Mouse (Mus musculus): ENCODE results near the gene Rasgrf2. TPM values are rescaled to one million over a fixed set of nuclear protein-coding genes. Genes with fewer than 3 reads are reported as not detected.

The Rasgrf2 gene
- polyA plus RNA-seq, 1 experiment from 2014 or later: 0.87 TPM

DNA sequence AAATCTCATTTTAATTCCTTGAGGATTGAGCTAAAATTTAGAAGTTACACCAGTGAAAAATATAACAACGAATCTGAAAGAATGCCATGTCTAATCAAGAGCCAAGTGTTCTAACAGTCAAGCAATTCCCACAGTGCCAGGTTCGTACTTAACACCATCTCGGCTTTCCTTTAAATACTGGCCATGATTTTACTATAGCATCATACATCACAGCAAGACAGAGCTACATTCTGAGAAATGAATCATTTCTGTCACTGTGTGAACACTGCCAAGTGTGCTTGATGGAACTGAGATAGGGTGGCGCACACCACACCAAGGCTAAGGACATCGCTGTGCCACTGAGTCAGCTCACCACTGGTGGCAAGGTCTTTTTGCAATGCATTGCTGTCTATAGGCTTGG lies 5.6 kb downstream of the Rasgrf2 start:
- WGBS (ENCODE audit: insufficient replicate concordance): 86% methylated on average over 5 of the region's 5 CpGs

DNA sequence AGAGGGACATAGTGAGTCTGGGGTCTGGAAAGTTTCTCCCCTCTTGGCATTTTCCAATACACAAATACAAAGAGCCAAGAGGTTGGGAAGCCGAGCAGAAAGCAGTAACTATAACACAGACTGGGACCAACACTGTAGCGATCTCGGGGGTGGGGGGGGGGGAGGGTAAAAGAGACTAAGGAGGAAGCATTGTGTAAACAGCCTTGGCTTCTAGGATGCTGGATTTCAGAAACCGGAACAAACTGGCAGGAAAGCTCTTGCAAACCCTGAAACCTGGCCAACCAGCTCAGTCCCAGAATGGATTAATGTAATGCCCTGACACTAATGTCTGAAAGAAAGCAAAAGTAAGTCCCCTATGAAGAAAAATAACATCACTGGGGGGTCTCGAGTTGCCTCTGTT lies 11.8 kb downstream of the Rasgrf2 start:
- Histone ChIP-seq H3K9me3 (replicated peaks; ENCODE audit: control insufficient read depth, low read length) (no peaks in the 10 kb centered on the region), H3K4me1 (ENCODE audit: control insufficient read depth, insufficient read depth, low read length) (no peaks in the 10 kb centered on the region), H3K27ac (ENCODE audit: low read depth, low read length) (no peak overlapping the region), H3K36me3 (ENCODE audit: control insufficient read depth, insufficient read depth, low read length) (no peaks in the 10 kb centered on the region), H3K4me3 (ENCODE audit: low read depth, low read length) (no peak overlapping the region), H3K27me3 (ENCODE audit: control insufficient read depth, insufficient read depth, low read length) (no peaks in the 10 kb centered on the region), H3K9ac (ENCODE audit: low read depth, low read length) (no peak overlapping the region), H3K4me2 (no peak overlapping the region)
- ATAC-seq (replicated peaks; ENCODE audit: insufficient number of reproducible peaks, low FRiP score, low TSS enrichment): no peak
- 52% methylated on average over 5 of the region's 5 CpGs for WGBS (ENCODE audit: insufficient replicate concordance)

More for the DNA sequence above, 5.6 kb downstream of the Rasgrf2 start:
- Histone ChIP-seq H3K9ac (ENCODE audit: low read depth, low read length) (no peak overlapping the region), H3K27ac (ENCODE audit: low read depth, low read length) (no peak overlapping the region), H3K36me3 (ENCODE audit: control insufficient read depth, insufficient read depth, low read length) (no peaks in the 10 kb centered on the region), H3K4me2 (no peak overlapping the region), H3K4me1 (ENCODE audit: control insufficient read depth, insufficient read depth, low read length) (no peaks in the 10 kb centered on the region), H3K9me3 (replicated peaks; ENCODE audit: control insufficient read depth, low read length) (no peaks in the 10 kb centered on the region), H3K4me3 (ENCODE audit: low read depth, low read length) (no peak overlapping the region), H3K27me3 (ENCODE audit: control insufficient read depth, insufficient read depth, low read length) (peaks cover 1% of the 10 kb centered on the region; the same call in 1 of the 2 replicates)
- ATAC-seq (replicated peaks; ENCODE audit: insufficient number of reproducible peaks, low FRiP score, low TSS enrichment): no peak

DNA sequence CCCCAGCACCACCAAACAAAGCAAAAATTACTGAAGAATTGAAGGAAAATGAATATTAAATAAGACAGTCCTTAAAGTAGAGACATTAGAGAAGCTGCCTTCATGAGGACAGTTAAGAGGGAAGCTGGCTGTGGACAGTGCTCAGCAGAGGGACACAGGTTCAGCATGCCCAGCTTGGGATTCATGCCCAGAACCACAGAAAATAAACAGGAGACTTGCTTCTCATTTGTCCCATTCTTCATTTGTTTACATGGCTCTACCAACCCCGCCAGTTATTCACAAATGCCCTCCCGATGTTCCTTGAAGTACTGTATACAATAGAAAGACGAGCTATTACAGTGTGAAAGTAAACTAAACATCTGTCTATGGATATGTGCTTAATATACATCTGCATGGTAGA lies 17.4 kb downstream of the Rasgrf2 start:
- H3K9me3 ChIP-seq (replicated peaks; ENCODE audit: control insufficient read depth, low read length): no peaks in the 10 kb centered on the region
- no peak overlapping the region for H3K4me2 ChIP-seq
- no peak overlapping the region for H3K9ac ChIP-seq (ENCODE audit: low read depth, low read length)
- no peak overlapping the region for H3K4me3 ChIP-seq (ENCODE audit: low read depth, low read length)
- 63% methylated on average over 3 of the region's 3 CpGs for WGBS (ENCODE audit: insufficient replicate concordance)
- H3K36me3 ChIP-seq (ENCODE audit: control insufficient read depth, insufficient read depth, low read length): no peaks in the 10 kb centered on the region
- no peak for ATAC-seq (replicated peaks; ENCODE audit: insufficient number of reproducible peaks, low FRiP score, low TSS enrichment)
- H3K4me1 ChIP-seq (ENCODE audit: control insufficient read depth, insufficient read depth, low read length): no peaks in the 10 kb centered on the region
- no peaks in the 10 kb centered on the region for H3K27me3 ChIP-seq (ENCODE audit: control insufficient read depth, insufficient read depth, low read length)
- no peak overlapping the region for H3K27ac ChIP-seq (ENCODE audit: low read depth, low read length)

DNA sequence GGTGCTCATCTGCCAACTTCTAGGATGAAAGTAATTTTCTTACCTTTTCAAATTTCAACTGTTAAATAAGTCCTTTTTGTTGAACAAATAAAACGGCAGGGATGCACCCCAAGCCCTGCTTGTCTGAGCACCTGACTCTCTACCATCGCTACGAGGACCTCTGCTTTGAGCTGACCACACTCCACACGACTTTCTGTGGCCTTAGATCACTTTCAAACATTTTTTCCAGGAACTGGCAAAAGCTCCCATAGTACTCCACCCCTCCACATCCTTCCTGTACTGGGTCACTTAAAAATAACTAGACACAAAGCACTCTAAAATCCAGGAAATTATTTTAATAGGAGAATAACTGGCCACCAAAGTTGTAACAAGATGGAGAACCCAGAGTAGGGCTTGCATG lies 23.2 kb downstream of the Rasgrf2 start:
- no peak overlapping the region for H3K9ac ChIP-seq (ENCODE audit: low read depth, low read length)
- H3K27me3 ChIP-seq (ENCODE audit: control insufficient read depth, insufficient read depth, low read length): no peaks in the 10 kb centered on the region
- no peaks in the 10 kb centered on the region for H3K4me1 ChIP-seq (ENCODE audit: control insufficient read depth, insufficient read depth, low read length)
- no peak overlapping the region for H3K4me2 ChIP-seq
- H3K36me3 ChIP-seq (ENCODE audit: control insufficient read depth, insufficient read depth, low read length): no peaks in the 10 kb centered on the region
- H3K4me3 ChIP-seq (ENCODE audit: low read depth, low read length): no peak overlapping the region
- H3K9me3 ChIP-seq (replicated peaks; ENCODE audit: control insufficient read depth, low read length): no peaks in the 10 kb centered on the region
- H3K27ac ChIP-seq (ENCODE audit: low read depth, low read length): no peak overlapping the region
- 60% methylated on average over 4 of the region's 4 CpGs for whole genome bisulfite sequencing (ENCODE audit: insufficient replicate concordance)
- no peak for ATAC-seq (replicated peaks; ENCODE audit: insufficient number of reproducible peaks, low FRiP score, low TSS enrichment)

DNA sequence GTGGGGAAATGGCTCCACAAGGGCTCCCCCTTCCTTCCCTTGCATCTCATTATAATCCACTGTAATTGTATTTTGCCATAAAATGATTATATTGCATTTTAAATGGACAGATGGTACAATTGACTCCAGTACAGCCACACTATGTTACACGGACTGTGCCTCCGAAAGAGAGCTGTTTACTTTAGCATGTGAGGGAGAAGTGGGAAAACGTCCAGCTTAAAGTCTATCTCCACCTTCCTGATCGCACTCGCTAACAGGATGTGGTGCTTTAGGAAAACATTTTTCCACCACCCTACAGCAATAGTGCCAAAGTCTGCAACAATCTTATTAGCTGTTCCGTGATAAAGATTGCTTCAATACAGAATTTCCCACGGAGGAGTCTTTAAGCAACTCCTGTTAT lies 27.2 kb downstream of the Rasgrf2 start:
- Histone ChIP-seq H3K36me3 (ENCODE audit: control insufficient read depth, insufficient read depth, low read length) (no peaks in the 10 kb centered on the region), H3K9me3 (replicated peaks; ENCODE audit: control insufficient read depth, low read length) (no peaks in the 10 kb centered on the region), H3K4me3 (ENCODE audit: low read depth, low read length) (no peak overlapping the region), H3K9ac (ENCODE audit: low read depth, low read length) (no peak overlapping the region), H3K27me3 (ENCODE audit: control insufficient read depth, insufficient read depth, low read length) (no peaks in the 10 kb centered on the region), H3K4me1 (ENCODE audit: control insufficient read depth, insufficient read depth, low read length) (no peaks in the 10 kb centered on the region), H3K4me2 (no peak overlapping the region), H3K27ac (ENCODE audit: low read depth, low read length) (no peak overlapping the region)
- 58% methylated on average over 7 of the region's 7 CpGs for WGBS (ENCODE audit: insufficient replicate concordance)
- no peak for ATAC-seq (replicated peaks; ENCODE audit: insufficient number of reproducible peaks, low FRiP score, low TSS enrichment)

DNA sequence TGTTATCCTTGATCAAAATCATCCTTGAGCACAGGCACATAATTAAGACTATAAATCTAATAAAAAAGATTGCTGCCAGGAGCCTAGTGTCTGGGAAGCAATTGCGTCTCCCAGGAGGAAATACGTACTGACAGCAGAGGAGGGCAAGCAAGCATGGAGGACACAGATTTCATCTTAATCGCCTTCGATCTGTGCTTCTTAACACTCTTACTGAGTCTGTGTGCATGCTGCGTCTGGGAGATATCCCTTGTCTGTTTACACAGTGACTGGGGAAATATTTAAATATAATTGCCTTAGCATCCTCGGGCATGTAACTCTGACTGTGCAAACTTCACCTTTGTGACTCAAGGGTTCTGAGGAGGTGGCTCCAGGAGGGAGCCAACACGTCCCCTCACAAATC lies 33.0 kb downstream of the Rasgrf2 start:
- no peak overlapping the region for H3K27ac ChIP-seq (ENCODE audit: low read depth, low read length)
- H3K4me1 ChIP-seq (ENCODE audit: control insufficient read depth, insufficient read depth, low read length): peaks cover 5% of the 10 kb centered on the region
- no peaks in the 10 kb centered on the region for H3K36me3 ChIP-seq (ENCODE audit: control insufficient read depth, insufficient read depth, low read length)
- no peaks in the 10 kb centered on the region for H3K27me3 ChIP-seq (ENCODE audit: control insufficient read depth, insufficient read depth, low read length)
- H3K4me3 ChIP-seq (ENCODE audit: low read depth, low read length): no peak overlapping the region
- WGBS (ENCODE audit: insufficient replicate concordance): 62% methylated on average over 7 of the region's 7 CpGs
- no peaks in the 10 kb centered on the region for H3K9me3 ChIP-seq (replicated peaks; ENCODE audit: control insufficient read depth, low read length)
- H3K9ac ChIP-seq (ENCODE audit: low read depth, low read length): no peak overlapping the region
- ATAC-seq (replicated peaks; ENCODE audit: insufficient number of reproducible peaks, low FRiP score, low TSS enrichment): no peak; the same call in 1 of the 2 replicates
- no peak overlapping the region for H3K4me2 ChIP-seq

DNA sequence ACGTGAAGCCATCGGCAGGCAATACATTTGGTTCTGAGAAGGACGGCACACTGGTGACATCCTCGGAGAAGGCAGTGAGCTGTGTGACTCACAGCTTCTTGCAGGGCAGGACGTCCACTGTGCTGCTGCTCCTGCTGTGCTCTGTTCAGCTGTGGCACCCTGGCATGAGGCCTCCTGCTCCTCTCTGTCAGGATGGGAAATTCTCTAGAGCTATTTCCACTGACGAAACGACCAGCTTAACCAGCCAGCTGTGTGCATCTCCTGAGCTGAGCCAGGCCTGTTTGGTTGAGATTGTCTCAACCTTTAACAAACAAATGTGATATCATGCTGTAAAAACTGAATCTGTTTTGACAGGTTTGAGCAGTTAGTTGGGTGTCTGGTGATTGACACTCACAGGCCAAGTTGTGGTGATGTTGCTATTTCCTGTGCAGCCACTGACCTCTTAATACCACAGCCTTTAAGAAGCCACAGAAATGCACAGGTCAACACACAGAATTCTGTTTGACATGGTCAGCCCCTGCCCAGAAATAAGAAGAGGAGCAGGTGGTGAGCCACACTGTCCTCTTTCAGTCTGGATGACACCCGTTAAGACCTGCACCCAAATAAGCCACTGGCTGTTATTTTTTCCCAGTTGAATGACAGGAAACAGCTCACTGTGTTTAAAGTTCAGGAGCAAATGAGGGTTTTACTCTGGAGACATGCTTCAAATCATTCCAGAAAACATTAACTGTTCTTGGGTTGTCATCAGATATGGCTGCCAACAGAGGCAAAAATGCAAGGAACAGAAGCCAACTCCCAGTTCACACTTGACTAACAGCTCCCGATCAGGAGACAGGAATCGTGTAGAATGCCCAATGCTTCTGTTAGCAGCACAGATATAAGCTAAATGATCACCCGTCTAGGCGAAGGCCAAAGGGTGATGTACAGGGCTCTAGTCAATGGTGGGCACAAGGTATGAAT lies 36.0 kb downstream of the Rasgrf2 start:
- no peaks in the 10 kb centered on the region for H3K36me3 ChIP-seq (ENCODE audit: control insufficient read depth, insufficient read depth, low read length)
- no peaks in the 10 kb centered on the region for H3K9me3 ChIP-seq (replicated peaks; ENCODE audit: control insufficient read depth, low read length)
- H3K4me3 ChIP-seq (ENCODE audit: low read depth, low read length): no peak overlapping the region
- no peak overlapping the region for H3K9ac ChIP-seq (ENCODE audit: low read depth, low read length)
- no peak overlapping the region for H3K4me2 ChIP-seq
- peaks cover 5% of the 10 kb centered on the region for H3K4me1 ChIP-seq (ENCODE audit: control insufficient read depth, insufficient read depth, low read length)
- H3K27me3 ChIP-seq (ENCODE audit: control insufficient read depth, insufficient read depth, low read length): no peaks in the 10 kb centered on the region
- ATAC-seq (replicated peaks; ENCODE audit: insufficient number of reproducible peaks, low FRiP score, low TSS enrichment): no peak
- 0 out of 2 replicates have a peak overlapping the region, but pooled peaks have one; percentile 35 for H3K27ac ChIP-seq (ENCODE audit: low read depth, low read length)
- 50% methylated on average over 12 of the region's 12 CpGs for WGBS (ENCODE audit: insufficient replicate concordance)

DNA sequence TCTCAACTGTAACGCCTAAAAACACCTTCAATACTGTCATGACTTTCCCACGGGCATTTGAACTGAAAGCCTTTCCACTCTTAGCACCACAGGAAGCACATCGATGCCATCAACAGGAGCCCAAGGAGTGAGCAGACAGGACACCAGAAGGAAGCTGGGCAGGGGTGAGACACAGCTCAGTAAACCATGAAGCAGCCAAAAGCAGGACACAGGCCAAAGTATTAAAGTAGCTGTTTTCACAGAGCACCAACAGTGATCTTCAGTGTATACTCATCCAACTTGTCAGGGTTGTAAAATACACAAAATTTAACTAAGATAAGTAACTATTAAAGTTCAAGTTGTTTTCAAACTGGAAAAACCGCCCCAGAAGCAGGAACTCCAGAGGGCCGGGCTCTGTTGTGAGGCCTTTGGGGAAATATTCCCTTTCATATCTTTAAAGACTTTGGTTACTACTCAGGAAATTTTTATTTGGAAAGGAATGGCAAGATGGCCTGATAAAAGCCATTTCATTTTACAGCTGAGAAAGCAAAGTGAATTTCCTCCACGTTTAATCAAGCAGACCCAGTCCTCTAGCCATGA lies 37.7 kb downstream of the Rasgrf2 start:
- ATAC-seq (replicated peaks; ENCODE audit: insufficient number of reproducible peaks, low FRiP score, low TSS enrichment): no peak
- WGBS (ENCODE audit: insufficient replicate concordance): 75% methylated on average over 6 of the region's 6 CpGs
- H3K4me3 ChIP-seq (ENCODE audit: low read depth, low read length): no peak overlapping the region
- no peak overlapping the region for H3K27ac ChIP-seq (ENCODE audit: low read depth, low read length)
- H3K4me2 ChIP-seq: no peak overlapping the region
- H3K27me3 ChIP-seq (ENCODE audit: control insufficient read depth, insufficient read depth, low read length): no peaks in the 10 kb centered on the region
- no peak overlapping the region for H3K9ac ChIP-seq (ENCODE audit: low read depth, low read length)
- no peaks in the 10 kb centered on the region for H3K9me3 ChIP-seq (replicated peaks; ENCODE audit: control insufficient read depth, low read length)
- no peaks in the 10 kb centered on the region for H3K36me3 ChIP-seq (ENCODE audit: control insufficient read depth, insufficient read depth, low read length)
- H3K4me1 ChIP-seq (ENCODE audit: control insufficient read depth, insufficient read depth, low read length): peaks cover 5% of the 10 kb centered on the region
